In the genomic region with DNA sequence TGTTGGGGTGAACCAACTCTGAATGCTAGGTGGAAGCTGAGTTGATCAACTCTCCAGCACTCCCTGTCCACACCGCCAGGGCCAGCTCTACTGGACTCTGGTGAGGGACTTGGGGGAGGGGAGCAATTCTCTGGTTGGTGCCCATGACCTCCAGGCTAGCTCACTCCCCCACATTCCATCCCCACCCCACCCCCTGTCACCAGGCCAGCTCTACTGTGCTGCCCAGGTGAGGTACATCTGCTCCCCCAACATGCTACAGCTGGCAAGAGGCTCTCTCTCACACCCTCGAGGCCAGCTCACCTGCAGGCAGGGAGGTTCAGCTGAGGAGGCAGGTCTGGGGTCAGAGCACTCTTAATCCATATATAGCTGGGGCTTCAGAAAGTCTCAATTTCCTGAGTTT, we compare ENCODE assay signal across 24 mouse cellular contexts.
DNase-seq lines count a peak whose midpoint lies in the region; ATAC-seq and TF ChIP-seq lines count a peak whose summit lies in the region.
"Had no signal": no experiment of that assay in that cellular context is flagged by ENCODE, and none has a peak within 500 bp of the region (broad histone marks: within the 10 kb centered on the region; RNA-seq: fewer than 3 reads in every experiment).

No protein-coding gene starts in this region.

- H3K9me3 ChIP-seq in forebrain, embryonic 10.5 days = no peaks in the 10 kb centered on the region
- H3K9me3 ChIP-seq in forebrain, postnatal 0 days (ENCODE audit: low read length) = no peaks in the 10 kb centered on the region
- H3K9me3 ChIP-seq in kidney, embryonic 14.5 days (ENCODE audit: control insufficient read depth, low read length) = no peaks in the 10 kb centered on the region
- no peaks in the 10 kb centered on the region for H3K9me3 ChIP-seq in kidney, postnatal 0 days (replicated peaks; ENCODE audit: low read length)
- H3K9me3 ChIP-seq: embryonic facial prominence, embryonic 10.5 days; embryonic facial prominence, embryonic 12.5 days; forebrain, embryonic 12.5 days had no signal

- H3K4me3 ChIP-seq in forebrain, embryonic 10.5 days = no peak overlapping the region
- H3K4me3 ChIP-seq in forebrain, postnatal 0 days (ENCODE audit: low read depth, low read length) = no peak overlapping the region
- no peak overlapping the region for H3K4me3 ChIP-seq in kidney, embryonic 14.5 days (ENCODE audit: low read length)
- no peak overlapping the region for H3K4me3 ChIP-seq in kidney, postnatal 0 days (replicated peaks; ENCODE audit: low read depth, low read length)
- H3K4me3 ChIP-seq: embryonic facial prominence, embryonic 10.5 days; embryonic facial prominence, embryonic 12.5 days; forebrain, embryonic 12.5 days had no signal

- 0 out of 2 replicates have a peak overlapping the region, but pooled peaks have one; percentile 5 for H3K27ac ChIP-seq in forebrain, embryonic 10.5 days
- H3K27ac ChIP-seq in forebrain, postnatal 0 days (ENCODE audit: low read depth, low read length) = no peak overlapping the region
- no peak overlapping the region for H3K27ac ChIP-seq in kidney, embryonic 14.5 days (ENCODE audit: low read depth, low read length)
- H3K27ac ChIP-seq in kidney, postnatal 0 days = no peak overlapping the region
- H3K27ac ChIP-seq: embryonic facial prominence, embryonic 10.5 days; embryonic facial prominence, embryonic 12.5 days; forebrain, embryonic 12.5 days had no signal

- H3K36me3 ChIP-seq in forebrain, embryonic 10.5 days (replicated peaks) = no peaks in the 10 kb centered on the region
- no peaks in the 10 kb centered on the region for H3K36me3 ChIP-seq in forebrain, postnatal 0 days (ENCODE audit: insufficient read depth)
- H3K36me3 ChIP-seq in kidney, embryonic 14.5 days (ENCODE audit: control insufficient read depth, insufficient read depth, low read length) = no peaks in the 10 kb centered on the region
- H3K36me3 ChIP-seq in kidney, postnatal 0 days (ENCODE audit: insufficient read depth, low read length) = no peaks in the 10 kb centered on the region
- H3K36me3 ChIP-seq: embryonic facial prominence, embryonic 10.5 days; embryonic facial prominence, embryonic 12.5 days; forebrain, embryonic 12.5 days; G1E had no signal

- ATAC-seq in forebrain, postnatal 0 days = no peak
- peak; percentile 64; the same call in 1 of the 2 replicates for ATAC-seq in kidney, embryonic 14.5 days (ENCODE audit: low FRiP score, low TSS enrichment)
- ATAC-seq in kidney, postnatal 0 days (replicated peaks; ENCODE audit: low FRiP score, low read depth) = peak; percentile 36; the same call in 1 of the 2 replicates
- ATAC-seq: activated CD4-positive, CD25-positive, alpha-beta regulatory T cell, adult 4 months; CD4-positive, CD25-positive, alpha-beta regulatory T cell, adult 4 months; forebrain, embryonic 14.5 days; forebrain, embryonic 16.5 days; Patski had no signal

- no peak for DNase-seq in forebrain, embryonic 10.5 days (ENCODE audit: extremely low spot score, low spot score)
- DNase-seq in forebrain, postnatal 0 days = no peak
- DNase-seq in kidney, postnatal 25 days = no peak
- no peak for DNase-seq in kidney, postnatal 0 days (ENCODE audit: low spot score)
- no peak for DNase-seq in kidney, postnatal 10 days
- DNase-seq: adrenal gland, adult 8-10 months; adrenal gland, postnatal 14 days; adrenal gland, postnatal 36 days; B cell, adult 2 months; cerebellum, adult 11-12 months; cerebellum, adult 2 months; cerebellum, adult 9-10 months; cerebellum, postnatal 25 days had no signal

- H3K4me2 ChIP-seq in forebrain, postnatal 0 days (ENCODE audit: low read depth) = no peak overlapping the region
- H3K4me2 ChIP-seq in kidney, embryonic 14.5 days (replicated peaks; ENCODE audit: low read depth, low read length) = no peak overlapping the region
- H3K4me2 ChIP-seq in kidney, postnatal 0 days (ENCODE audit: low read length) = no peak overlapping the region
- H3K4me2 ChIP-seq: embryonic facial prominence, embryonic 12.5 days; forebrain, embryonic 12.5 days had no signal

- H3K27me3 ChIP-seq in forebrain, embryonic 10.5 days (ENCODE audit: poor library complexity, severe bottlenecking) = no peaks in the 10 kb centered on the region
- no peaks in the 10 kb centered on the region for H3K27me3 ChIP-seq in forebrain, postnatal 0 days (ENCODE audit: insufficient read depth, low read length)
- H3K27me3 ChIP-seq in kidney, embryonic 14.5 days (ENCODE audit: control insufficient read depth, insufficient read depth, low read length) = no peaks in the 10 kb centered on the region
- H3K27me3 ChIP-seq in kidney, postnatal 0 days (ENCODE audit: insufficient read depth, low read length) = no peaks in the 10 kb centered on the region
- H3K27me3 ChIP-seq: CH12.LX; embryonic facial prominence, embryonic 12.5 days; forebrain, embryonic 12.5 days; Patski had no signal

- TF ChIP-seq CTCF in forebrain, postnatal 0 days (IDR thresholded peaks at IDR 0.05; ENCODE audit: low read depth) = no peak
- TF ChIP-seq CTCF in kidney, postnatal 0 days (IDR thresholded peaks at IDR 0.05; ENCODE audit: low read depth) = no peak

- no peak overlapping the region for H3K9ac ChIP-seq in forebrain, postnatal 0 days
- no peak overlapping the region for H3K9ac ChIP-seq in kidney, embryonic 14.5 days (ENCODE audit: low read depth, low read length)
- no peak overlapping the region for H3K9ac ChIP-seq in kidney, postnatal 0 days (ENCODE audit: low read depth, low read length)
- H3K9ac ChIP-seq: embryonic facial prominence, embryonic 12.5 days; forebrain, embryonic 12.5 days had no signal

- 71% methylated on average over 2 of the region's 2 CpGs for WGBS in forebrain, embryonic 10.5 days
- WGBS in forebrain, postnatal 0 days = 70% methylated on average over 2 of the region's 2 CpGs
- 63% methylated on average over 2 of the region's 2 CpGs for WGBS in kidney, embryonic 14.5 days
- WGBS in kidney, postnatal 0 days = 43% methylated on average over 2 of the region's 2 CpGs

- H3K4me1 ChIP-seq in forebrain, embryonic 10.5 days = 0 out of 2 replicates have a peak, but pooled peaks cover 3% of the 10 kb centered on the region
- H3K4me1 ChIP-seq in forebrain, postnatal 0 days (ENCODE audit: insufficient read depth) = no peaks in the 10 kb centered on the region
- peaks cover 4% of the 10 kb centered on the region for H3K4me1 ChIP-seq in kidney, embryonic 14.5 days (ENCODE audit: control insufficient read depth, insufficient read depth, low read length)
- 0 out of 2 replicates have a peak, but pooled peaks cover 4% of the 10 kb centered on the region for H3K4me1 ChIP-seq in kidney, postnatal 0 days (replicated peaks; ENCODE audit: insufficient read depth, low read length)
- H3K4me1 ChIP-seq: embryonic facial prominence, embryonic 10.5 days; embryonic facial prominence, embryonic 12.5 days; forebrain, embryonic 12.5 days had no signal
